Mouse (Mus musculus) lung, postnatal 0 days (tissue): ENCODE data around the gene Cnn2.

Experiments
- CTCF ChIP-seq: IDR thresholded peaks from 2 replicates; pipeline ENCODE4 v1.5.1; 2016; ENCODE audit warnings: antibody characterized with exemption, mild to moderate bottlenecking
- EP300 ChIP-seq: IDR thresholded peaks from 2 replicates; pipeline ENCODE4 v1.6.1; 2016; ENCODE audit warnings: antibody characterized with exemption, mild to moderate bottlenecking, control low read depth

- TF ChIP-seq CTCF (no peak), EP300 (peak; percentile 41; the same call in 1 of the 2 replicates)
These were observed 2.8 kb upstream of the Cnn2 start for GRCm38 (mm10) chr10:79985334-79986231.
